Mouse (Mus musculus): ENCODE results near the gene Cntn3. TPM values are rescaled to one million over a fixed set of nuclear protein-coding genes. Genes with fewer than 3 reads are reported as not detected.

Gene Cntn3
- total RNA-seq, 2 experiments from 2014 or later, result not detected

DNA sequence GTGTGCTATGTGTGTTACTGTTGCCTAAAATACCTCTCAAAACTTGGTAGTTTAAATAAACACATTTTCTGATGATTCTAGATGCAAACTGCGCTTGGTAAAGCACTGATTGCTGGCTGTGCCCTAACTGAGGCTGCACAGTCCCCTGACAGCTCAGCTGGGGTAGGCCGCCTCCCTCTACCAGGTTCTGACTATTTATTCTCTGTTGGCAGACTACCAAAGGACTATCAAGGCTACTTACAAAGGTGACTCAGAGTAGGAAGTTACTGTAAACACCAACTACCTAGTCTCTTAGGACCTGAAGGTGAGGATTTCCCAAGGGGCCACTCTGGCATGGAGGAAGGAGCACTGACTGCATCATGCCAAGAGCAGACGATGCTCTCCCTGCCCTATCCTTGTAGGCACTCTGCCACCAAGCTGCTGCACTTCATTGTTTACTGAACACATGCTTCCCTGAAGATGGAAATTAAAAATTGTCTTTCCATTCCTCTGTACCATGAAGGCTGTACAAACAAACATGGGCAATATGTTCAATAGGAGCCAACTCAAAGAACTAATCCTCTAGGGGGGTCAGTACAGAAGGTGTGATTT lies 17.7 kb downstream of the Cntn3 start:
- intact Hi-C loops (cut with DNase I), result no loop called here
- Histone ChIP-seq H3K27ac (no peak overlapping the region), H3K4me3 (no peak overlapping the region)
- DNase-seq, result no peak
- no peak for TF ChIP-seq CTCF (IDR thresholded peaks at IDR 0.05)

DNA sequence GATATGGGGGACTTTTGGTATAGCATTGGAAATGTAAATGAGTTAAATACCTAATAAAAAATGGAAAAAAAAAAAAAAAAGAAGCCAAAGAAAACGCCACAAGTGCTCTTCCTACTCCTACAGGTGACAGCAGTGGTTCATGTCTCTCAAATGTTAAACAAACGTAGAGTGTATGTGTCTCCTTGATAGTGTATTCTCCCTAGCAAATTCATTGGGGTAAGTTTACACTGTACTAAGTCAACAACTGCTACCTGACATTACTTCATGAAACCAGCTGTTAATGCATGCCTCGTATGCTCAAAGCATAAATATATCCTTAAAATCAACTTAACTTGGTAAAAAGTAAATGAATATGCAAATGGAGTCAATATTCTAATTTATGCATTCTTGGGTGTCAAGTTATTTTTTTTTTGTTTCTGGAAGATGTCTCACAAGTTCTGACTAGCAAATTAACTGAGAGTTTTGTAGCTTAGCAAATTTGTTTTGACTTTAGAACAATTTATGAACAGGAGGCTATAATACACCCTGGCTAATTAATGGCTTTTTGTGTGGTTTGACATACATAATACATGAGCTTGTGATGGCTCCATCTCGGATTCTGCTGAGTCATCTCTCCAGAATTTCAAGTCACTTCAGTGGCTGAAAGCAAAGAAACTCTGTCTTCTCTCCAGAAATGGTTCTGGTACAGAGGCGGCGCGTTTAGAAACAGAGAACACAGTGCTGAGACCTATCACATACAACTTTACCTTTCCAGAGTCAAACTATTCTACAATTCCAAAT lies 31.1 kb downstream of the Cntn3 start:
- intact Hi-C loops (cut with DNase I), result no loop called here
- H3K27ac ChIP-seq, result no peak overlapping the region
- DNase-seq, result no peak
- no peak for TF ChIP-seq CTCF (IDR thresholded peaks at IDR 0.05)
- H3K4me3 ChIP-seq, result no peak overlapping the region

DNA sequence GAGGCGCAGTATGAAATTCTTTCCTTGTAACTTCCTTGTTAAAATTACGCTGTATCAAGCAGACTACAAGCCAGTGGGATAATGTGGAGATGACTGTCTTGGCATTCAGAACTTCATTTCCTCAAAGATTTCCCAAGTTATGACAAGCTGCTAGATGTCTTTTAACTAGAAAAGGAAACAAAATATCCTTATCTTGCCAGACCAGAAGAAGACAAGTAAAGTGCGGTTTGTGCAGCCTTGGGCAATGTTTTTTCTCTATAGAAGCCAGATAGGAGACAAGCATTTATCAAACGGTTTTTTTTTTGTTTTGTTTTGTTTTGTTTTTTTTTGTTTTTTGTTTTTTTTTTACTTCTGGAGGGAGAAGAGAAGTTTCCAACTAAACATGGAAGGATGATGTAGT lies 37.3 kb downstream of the Cntn3 start:
- Histone ChIP-seq H3K27ac (no peak overlapping the region), H3K4me3 (no peak overlapping the region)
- no peak for DNase-seq
- no peak for TF ChIP-seq CTCF (IDR thresholded peaks at IDR 0.05)
- intact Hi-C loops (cut with DNase I), result no loop called here

DNA sequence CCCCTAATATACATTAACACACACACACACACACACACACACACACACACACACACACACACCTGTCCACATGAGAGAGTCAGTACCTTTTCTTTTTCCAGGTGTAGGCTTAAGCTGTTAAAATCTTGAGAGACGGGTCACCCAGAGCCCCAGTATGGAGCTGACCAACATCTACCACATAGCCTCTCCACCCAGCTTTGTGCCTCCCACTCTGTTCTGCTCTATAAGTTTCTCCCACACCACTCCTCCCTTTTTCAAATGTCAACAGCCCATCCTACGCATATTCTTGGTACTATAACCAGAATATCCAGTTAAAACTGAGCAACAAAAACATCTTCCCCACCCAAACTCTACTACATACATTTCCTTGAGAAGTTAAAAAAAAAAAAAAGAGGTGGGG lies 49.9 kb downstream of the Cntn3 start:
- intact Hi-C loops (cut with DNase I), result no loop called here
- H3K4me3 ChIP-seq, result no peak overlapping the region
- no peak for TF ChIP-seq CTCF (IDR thresholded peaks at IDR 0.05)
- DNase-seq, result no peak
- H3K27ac ChIP-seq, result no peak overlapping the region

DNA sequence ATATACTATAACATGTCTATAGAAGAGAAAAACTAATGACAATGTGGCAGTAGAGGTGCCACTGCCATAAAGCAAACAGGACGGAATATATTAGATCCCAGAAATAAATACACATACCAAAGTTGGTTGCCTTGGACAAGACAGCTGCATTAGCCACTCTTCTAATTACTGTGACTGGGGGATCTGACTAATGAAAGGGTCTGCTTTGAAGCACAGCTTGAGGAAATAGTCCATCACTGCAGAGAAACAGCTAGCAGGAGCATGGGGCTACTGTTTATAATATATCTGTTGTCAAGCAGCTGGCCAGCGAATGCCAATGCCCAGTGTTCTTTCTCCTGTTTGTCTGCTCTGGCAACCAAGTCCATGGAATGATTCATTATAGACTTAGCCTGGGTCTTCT lies 51.9 kb downstream of the Cntn3 start:
- Histone ChIP-seq H3K27ac (no peak overlapping the region), H3K4me3 (no peak overlapping the region)
- DNase-seq, result no peak
- intact Hi-C loops (cut with DNase I), result no loop called here
- TF ChIP-seq CTCF (IDR thresholded peaks at IDR 0.05), result no peak

DNA sequence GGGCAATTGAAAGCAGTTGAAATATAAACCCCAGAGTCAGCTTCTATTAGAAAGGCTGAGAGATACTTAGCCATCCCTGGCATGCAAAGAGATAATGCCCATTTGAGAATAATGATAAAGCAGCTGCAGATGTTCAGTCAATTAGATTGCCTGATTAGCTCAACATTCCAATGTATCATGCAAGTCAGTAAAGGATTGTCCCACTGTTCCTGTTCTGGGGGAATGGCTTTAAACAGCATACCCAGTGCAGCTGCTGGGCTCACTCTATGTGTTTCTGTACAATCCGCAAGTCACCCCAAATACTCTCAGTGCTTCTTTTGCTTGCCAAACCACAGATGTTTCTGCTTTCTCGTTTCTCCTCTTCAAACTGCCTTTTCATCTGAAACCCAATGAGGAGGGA lies 57.7 kb downstream of the Cntn3 start:
- TF ChIP-seq CTCF (IDR thresholded peaks at IDR 0.05), result no peak
- no peak overlapping the region for H3K27ac ChIP-seq
- H3K4me3 ChIP-seq, result no peak overlapping the region
- intact Hi-C loops (cut with DNase I), result no loop called here
- DNase-seq, result no peak

DNA sequence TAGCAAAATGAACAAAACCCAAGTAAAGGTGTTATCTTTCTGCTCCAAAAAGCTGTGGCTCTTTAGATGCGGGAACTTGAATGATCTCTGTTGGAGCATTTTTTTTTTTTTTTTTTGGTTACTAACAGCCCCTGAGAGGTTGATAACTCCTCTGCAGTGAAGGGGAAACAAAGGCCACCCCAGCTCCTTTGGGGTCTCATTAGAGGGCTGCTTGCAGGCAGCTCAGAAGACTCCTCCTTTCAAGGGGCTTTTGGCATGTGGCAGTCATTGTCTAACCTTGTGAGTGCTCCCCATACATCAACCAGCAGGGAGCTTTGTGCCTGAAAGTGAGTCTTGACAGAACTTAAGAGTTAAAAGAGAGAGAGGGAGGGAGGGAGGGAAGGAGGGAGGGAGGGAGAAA lies 60.8 kb downstream of the Cntn3 start:
- TF ChIP-seq CTCF (IDR thresholded peaks at IDR 0.05), result no peak
- Histone ChIP-seq H3K27ac (no peak overlapping the region), H3K4me3 (no peak overlapping the region)
- intact Hi-C loops (cut with DNase I), result no loop called here
- DNase-seq, result no peak

DNA sequence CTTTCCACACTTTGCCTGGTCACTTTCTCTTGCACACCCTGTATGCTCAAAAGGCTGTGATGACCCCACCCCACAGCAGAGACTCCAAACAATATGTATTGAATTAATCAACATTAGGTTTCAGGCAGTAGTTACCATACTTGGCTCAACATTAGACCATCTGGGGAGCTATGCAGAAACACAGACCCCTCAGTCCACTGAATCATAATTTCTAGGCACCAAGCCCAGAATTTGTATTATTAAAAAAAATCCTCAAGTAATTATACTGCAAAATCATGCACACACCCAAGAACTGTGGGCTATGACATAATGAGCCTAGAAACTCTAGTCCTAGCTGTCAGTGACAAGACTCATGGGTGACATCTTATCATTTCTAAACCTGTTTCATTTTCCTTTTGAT lies 87.4 kb downstream of the Cntn3 start:
- DNase-seq, result no peak
- H3K27ac ChIP-seq, result no peak overlapping the region
- H3K4me3 ChIP-seq, result no peak overlapping the region
- no peak for TF ChIP-seq CTCF (IDR thresholded peaks at IDR 0.05)
- intact Hi-C loops (cut with DNase I), result no loop called here

DNA sequence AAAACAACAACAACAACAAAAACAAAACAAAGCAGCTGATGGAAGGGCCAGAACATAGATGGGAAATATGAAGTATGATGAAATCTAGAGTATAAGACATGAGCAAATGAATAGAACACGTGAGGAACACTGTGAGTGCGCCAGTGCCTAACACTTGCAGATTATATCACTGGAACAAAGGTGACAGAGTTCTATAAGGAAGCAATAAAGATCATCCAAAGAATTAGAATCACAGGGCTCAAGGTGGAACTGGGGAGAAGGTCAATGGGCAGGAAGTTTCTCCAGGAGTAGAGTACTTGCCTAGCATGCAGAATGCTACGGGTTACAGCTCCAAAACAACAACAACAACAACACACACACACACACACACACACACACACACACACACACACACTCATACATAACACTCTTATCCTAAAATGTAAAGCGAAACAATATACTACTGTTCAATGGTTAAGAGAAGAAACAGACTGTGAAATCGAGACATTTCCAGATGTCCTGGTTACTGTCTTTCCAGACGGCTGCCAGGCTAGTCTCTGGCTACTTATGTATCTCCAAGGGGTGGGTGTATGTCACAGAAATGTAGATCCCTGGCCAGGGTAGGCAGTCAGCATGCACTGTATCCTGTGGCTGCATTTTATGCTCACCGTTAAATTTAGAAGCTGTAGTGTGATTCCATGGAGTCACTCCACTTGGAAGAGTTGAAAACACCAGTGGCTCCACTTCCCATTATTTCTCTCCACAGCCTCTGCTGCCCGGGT lies 94.4 kb downstream of the Cntn3 start:
- Histone ChIP-seq H3K4me3 (no peak overlapping the region), H3K27ac (no peak overlapping the region)
- no peak for DNase-seq
- no peak for TF ChIP-seq CTCF (IDR thresholded peaks at IDR 0.05)
- intact Hi-C loops (cut with DNase I), result no loop called here

DNA sequence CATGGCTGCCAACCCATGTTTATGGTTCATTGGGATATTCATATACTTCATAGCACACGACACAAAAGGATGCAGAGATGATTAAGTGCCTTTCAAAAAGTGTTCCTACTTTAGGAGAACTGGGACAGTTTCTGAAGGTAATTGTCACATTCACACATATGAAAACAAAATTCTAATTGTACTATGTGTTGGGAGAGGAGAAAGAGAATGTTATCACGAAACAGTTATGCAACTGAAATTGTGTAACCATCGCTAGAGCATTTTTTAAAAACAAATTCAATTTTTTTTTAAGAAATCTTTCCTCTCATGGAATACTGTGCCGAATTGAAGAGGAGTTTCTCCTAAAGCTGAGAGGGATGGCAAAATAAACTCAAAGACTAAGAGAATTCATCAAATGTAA lies 134.5 kb downstream of the Cntn3 start:
- Histone ChIP-seq H3K27ac (no peak overlapping the region), H3K4me3 (no peak overlapping the region)
- no peak for TF ChIP-seq CTCF (IDR thresholded peaks at IDR 0.05)
- DNase-seq, result no peak
- intact Hi-C loops (cut with DNase I), result no loop called here

DNA sequence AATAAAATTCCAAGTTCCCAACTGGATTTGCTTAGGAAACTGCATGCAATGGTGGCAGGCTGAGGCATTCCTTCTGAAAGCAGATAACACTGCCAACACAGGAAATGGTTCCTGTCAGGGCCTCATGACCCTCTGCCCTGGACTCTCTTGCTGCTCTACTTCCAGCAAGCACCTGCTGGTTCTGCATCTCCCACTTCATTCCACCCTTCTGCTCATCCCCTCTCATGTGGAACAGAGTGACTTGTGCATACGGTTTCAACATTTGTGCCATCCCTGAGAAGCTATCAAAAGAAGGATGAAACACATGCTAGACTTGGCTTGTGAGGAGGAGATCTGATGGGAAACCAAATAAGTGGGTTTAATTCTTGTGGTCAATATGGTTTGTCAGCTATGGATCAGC lies 145.4 kb downstream of the Cntn3 start:
- no peak for DNase-seq
- H3K27ac ChIP-seq, result no peak overlapping the region
- no peak for TF ChIP-seq CTCF (IDR thresholded peaks at IDR 0.05)
- intact Hi-C loops (cut with DNase I), result no loop called here
- H3K4me3 ChIP-seq, result no peak overlapping the region

DNA sequence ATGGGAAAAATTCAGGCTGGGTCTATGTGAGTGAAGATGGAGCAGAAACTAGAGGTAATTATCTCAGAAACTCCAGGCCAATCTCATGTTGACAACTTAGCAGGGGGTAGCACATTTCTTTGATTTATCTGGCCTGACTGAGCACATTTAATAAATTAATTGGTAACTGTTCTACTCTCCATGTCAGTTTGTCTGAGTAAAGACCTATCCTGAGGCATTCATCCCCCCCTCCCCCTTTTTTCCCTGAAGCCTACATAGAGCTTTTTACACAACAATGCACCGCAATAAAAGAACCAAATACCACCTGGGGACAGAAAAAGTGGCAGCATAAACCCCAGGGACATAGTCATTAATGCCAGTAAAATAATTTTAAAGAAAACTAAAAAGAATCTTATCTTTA lies 151.1 kb downstream of the Cntn3 start:
- Histone ChIP-seq H3K27ac (no peak overlapping the region), H3K4me3 (no peak overlapping the region)
- no peak for TF ChIP-seq CTCF (IDR thresholded peaks at IDR 0.05)
- intact Hi-C loops (cut with DNase I), result no loop called here
- no peak for DNase-seq

DNA sequence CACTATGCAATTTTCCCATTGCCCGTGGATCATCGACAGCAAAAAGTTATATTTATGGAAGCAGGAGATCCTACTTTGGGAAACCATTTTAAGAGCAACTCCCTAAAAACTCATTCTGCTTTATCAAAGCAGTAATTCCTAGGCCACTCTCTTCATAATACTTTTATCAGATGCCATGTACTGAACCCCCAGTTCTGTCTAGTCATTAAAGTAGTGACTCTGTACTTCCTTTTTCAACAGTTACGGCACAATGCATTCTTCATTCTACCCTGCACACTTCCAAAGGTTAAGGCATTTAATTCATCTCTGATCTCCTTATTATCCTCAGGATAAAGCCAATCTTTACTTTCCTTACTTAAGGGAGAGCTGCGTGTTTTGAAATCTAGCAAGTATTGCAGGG lies 184.3 kb downstream of the Cntn3 start:
- no peak for DNase-seq
- no peak for TF ChIP-seq CTCF (IDR thresholded peaks at IDR 0.05)
- intact Hi-C loops (cut with DNase I), result no loop called here
- no peak overlapping the region for H3K27ac ChIP-seq
- no peak overlapping the region for H3K4me3 ChIP-seq
